Mouse (Mus musculus): ENCODE measurements around the gene Sapcd1.
"Not testable (repeated sequence)": the region's sequence is repeated elsewhere in the genome, so short reads cannot be mapped to it uniquely, and the experiment has no call there.

DNA sequence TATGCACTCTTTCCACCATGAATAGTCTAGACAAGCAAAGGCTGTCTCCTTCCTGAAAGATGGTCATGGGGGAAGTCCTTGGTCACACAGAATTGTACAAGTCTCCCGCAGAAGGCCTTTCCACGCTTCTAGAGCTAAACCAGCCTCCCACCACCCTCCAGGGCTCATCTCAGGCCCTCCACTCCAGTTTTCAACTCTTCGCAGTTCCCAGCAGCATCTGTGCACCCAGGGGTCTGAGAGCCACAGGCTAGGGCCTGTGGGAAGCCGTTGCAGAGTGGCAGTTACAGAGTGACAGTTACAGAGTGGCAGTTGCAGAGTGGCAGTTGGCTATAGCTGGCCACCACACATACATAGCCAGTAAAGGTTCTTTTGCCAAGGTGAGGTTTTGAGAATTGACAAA is 31.9 kb downstream of the Sapcd1 start:
- TF ChIP-seq SMC3 (IDR thresholded peaks at IDR 0.05; ENCODE audit: low read depth, low read length); CTCF (conservative IDR thresholded peaks at IDR 0.05 in 1 of 2, IDR thresholded peaks at IDR 0.05 in 1 of 2; ENCODE audit: low read depth in 2 of 2, low read length in 2 of 2): not testable (repeated sequence)
